Mouse (Mus musculus): ENCODE measurements at regions not wholly inside any gene's neighbourhood (a gene's known extent, or its start where the extent isn't known, plus 50 kb on each side); places are given as distances from the start of the nearest gene placed in this dataset.

DNA sequence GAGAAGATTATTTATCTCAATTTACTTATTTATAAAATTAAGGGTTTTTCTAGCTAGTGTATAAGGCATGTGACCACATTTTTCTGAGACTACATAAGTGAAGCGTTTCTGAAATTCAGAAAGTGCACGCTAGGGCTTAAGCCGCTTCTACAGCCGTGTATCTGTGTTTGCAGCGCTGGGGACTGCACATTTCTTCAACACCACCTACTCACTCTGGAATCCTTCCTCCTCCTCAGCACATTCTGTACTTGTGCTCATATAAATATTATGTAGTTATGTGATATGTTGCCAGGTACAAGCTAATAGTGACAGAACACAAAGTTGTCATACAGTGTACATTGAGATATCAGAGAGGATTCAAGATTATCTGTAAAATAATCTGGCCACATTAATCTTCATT is 251.0 kb upstream of the Slc30a5 start:
- no peak for ATAC-seq (replicated peaks; ENCODE audit: low read depth, poor library complexity, severe bottlenecking)

- no peak for ATAC-seq (replicated peaks; ENCODE audit: low read depth, poor library complexity, severe bottlenecking)
These were observed 250.2 kb upstream of the Slc30a5 start for GRCm38 (mm10) chr13:101083416-101083815.

DNA sequence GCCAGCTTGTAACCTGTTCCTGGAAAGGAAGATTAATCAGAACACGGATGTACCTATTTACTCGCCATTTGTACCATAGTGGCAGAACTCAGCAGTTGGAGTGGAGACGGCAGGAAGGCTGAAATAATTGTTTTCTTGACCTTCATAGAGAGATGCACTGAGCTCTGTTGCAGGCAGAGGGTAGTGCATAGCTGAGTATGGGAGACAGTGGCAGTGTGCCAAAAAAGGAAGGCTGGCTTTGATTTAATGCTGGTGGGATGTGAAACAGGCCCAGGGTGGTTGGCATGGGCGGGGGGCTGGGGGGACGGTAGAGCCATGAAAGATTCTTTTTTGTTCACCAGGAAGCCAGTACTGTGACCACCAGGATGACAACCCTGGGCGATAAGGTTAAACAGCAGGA is 235.3 kb upstream of the Slc30a5 start:
- ATAC-seq (replicated peaks; ENCODE audit: low read depth, poor library complexity, severe bottlenecking): no peak

GRCm38 (mm10) chr13:101062582-101062981 is 229.4 kb upstream of the Slc30a5 start:
- ATAC-seq (replicated peaks; ENCODE audit: low read depth, poor library complexity, severe bottlenecking): no peak

DNA sequence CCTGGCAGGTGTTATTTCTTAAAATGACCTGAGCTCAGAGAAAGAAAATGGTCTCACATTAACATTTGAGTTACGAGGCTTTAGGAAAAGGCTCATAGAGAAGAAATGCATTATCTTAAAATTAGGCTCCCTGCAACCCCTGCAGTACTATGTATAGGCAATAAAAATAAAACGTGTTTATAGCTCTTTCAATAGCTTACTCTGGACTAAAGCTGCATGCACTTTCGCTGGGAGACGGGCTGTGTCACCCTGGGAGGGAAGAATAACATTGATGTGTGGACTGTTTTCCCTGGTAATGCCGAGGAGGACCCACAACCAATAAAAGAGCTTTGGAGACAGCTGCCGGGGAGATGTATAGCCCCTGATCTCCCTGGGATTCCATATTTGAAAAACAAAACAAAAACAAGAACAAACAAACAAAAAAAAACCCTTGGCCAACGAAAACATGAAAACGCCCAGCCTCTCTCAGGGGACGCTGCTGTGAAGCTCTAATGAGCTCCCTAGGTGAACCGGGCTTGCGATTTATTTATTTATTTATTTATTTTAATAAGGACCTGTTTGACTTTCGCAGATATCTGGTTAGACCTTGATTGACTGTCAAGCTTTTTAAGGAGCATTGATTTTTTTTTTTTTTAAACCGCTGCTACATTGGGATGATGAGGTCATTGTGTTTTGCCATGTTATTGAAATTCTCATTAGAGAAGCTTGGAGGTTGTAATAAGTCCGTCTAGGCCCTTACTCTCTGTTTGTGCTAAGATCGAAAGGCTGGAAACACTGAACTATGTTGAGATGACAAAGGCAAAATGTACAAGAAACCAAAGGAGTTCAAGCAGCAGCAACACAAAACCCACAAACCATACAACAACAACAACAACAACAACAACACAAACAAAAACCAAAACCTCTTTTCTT is 228.3 kb upstream of the Slc30a5 start:
- no peak for ATAC-seq (replicated peaks; ENCODE audit: low read depth, poor library complexity, severe bottlenecking)

DNA sequence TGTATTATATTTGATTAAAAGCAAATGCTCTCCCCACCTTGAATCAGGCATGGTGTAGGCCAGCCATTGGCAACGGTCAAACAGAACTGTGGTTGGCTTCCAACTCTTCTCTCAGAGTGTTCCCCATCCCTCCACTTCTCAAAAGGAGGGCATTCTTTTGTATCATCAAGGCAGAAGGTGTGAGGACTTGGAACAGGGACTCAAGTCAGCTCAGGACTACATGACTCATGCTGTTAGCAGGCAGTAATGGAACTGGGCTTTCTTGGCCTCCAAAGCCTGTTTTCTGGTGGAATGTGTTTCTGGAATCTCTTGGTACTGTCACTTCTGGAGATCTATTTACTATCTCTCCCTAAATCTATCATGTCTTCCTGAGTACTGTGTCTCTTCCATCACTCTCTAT is 216.3 kb upstream of the Slc30a5 start:
- ATAC-seq (replicated peaks; ENCODE audit: low read depth, poor library complexity, severe bottlenecking): no peak

- 0 out of 2 replicates have a peak, but pooled peaks have one; percentile 45 for ATAC-seq (replicated peaks; ENCODE audit: low read depth, poor library complexity, severe bottlenecking)
These were observed 199.4 kb upstream of the Slc30a5 start for GRCm38 (mm10) chr13:101032594-101032993.

- no peak for ATAC-seq (replicated peaks; ENCODE audit: low read depth, poor library complexity, severe bottlenecking)
These were observed 192.8 kb upstream of the Slc30a5 start for GRCm38 (mm10) chr13:101026043-101026442.

DNA sequence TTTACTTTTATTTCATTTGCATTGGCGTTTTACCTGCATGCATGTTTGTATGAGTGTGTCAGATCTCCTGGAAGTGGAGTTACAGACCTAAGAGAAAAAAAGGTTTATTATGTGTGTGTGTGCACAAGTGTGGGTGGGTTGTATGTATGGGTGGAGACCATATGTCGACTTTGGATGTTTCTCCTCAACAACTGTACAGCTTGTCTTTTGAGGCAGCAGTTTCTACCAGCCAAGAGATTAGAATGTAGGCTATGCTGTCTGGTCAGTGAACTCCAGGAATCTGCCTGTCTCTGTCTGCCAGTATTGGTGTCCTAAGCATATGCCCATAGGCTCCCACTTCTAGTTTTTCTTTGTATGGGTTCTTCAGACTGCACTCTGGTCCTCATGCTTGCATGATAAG is 192.3 kb upstream of the Slc30a5 start:
- no peak for ATAC-seq (replicated peaks; ENCODE audit: low read depth, poor library complexity, severe bottlenecking)

DNA sequence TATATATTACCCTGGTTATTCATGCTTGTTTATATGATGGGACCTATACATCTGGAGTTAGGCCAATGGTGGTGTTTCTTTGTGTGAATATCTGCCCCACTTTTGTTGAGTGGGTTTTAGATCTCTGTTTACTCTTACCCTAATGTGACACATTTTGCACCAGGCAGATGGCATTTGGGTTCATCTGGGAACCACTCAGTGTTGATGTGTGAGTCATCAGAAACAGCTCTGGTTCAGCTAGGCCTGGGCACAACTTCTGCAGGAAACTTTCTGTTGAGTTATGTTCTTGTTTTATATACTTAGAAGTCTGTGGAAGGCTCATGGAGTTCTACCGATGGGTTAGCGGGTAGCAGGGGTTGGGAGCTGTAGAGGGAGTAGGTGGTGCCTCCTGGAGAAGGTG is 191.7 kb upstream of the Slc30a5 start:
- ATAC-seq (replicated peaks; ENCODE audit: low read depth, poor library complexity, severe bottlenecking): no peak

GRCm38 (mm10) chr13:101019272-101019676 is 186.0 kb upstream of the Slc30a5 start:
- ATAC-seq (replicated peaks; ENCODE audit: low read depth, poor library complexity, severe bottlenecking): no peak

GRCm38 (mm10) chr13:101017041-101017440 is 183.8 kb upstream of the Slc30a5 start:
- ATAC-seq (replicated peaks; ENCODE audit: low read depth, poor library complexity, severe bottlenecking): no peak

- ATAC-seq (replicated peaks; ENCODE audit: low read depth, poor library complexity, severe bottlenecking): no peak
These were observed 183.0 kb upstream of the Slc30a5 start for GRCm38 (mm10) chr13:101016181-101016580.

DNA sequence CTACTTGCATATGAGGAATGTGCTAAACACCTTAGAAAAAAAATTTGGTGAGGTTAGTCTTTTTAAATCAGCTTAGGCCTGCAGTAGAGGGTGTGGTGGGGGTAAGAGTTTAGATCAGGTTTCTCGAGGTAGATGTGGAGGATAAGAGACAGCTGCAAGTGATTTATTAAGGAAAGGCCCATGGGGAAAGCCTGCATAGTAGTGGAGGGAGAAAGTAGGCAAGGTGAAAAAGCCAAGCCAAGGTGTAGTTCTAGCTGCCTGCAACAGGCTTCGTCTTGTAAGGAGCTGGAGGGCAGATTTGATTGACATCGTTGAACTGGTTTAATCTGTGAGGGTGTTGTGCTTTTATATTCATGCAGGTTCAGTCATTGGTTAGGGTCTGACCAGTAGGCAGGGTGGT is 182.2 kb upstream of the Slc30a5 start:
- ATAC-seq (replicated peaks; ENCODE audit: low read depth, poor library complexity, severe bottlenecking): no peak

DNA sequence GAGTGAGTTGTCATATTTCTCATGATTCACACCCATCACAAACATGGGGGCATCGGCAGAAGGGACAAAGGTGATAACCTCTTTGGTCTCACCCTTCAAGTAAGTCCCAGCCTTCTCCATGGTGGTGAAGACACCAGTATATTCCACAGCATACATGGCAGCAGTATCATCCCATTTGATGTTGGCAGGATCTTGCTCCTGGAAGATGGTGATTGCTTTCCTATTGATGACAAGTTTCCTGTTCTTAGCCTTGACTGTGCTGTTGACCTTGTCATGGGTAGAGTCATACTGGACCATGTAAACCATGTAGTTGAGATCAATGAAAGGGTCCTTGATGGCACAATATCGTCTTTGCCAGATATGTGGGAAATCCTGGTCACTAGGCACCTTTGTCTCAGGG is 180.4 kb upstream of the Slc30a5 start:
- ATAC-seq (replicated peaks; ENCODE audit: low read depth, poor library complexity, severe bottlenecking): no peak

DNA sequence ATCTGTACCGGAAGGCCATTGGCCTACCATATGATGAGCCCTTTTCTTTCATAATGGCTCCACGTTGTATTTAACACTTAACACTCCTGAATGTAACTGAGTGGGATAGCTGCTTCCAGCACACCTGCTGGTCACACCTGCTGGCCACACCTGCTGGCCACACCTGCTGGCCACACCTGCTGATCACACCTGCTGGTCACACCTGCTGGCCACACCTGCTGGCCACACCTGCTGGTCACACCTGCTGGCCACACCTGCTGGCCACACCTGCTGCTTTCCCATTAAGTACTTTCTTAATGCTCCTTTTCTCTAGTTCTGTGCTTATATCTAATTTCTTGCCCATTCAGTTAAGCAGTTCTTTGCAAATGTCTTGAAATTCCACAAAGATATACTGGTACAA is 157.4 kb upstream of the Slc30a5 start:
- ATAC-seq (replicated peaks; ENCODE audit: low read depth, poor library complexity, severe bottlenecking): no peak

DNA sequence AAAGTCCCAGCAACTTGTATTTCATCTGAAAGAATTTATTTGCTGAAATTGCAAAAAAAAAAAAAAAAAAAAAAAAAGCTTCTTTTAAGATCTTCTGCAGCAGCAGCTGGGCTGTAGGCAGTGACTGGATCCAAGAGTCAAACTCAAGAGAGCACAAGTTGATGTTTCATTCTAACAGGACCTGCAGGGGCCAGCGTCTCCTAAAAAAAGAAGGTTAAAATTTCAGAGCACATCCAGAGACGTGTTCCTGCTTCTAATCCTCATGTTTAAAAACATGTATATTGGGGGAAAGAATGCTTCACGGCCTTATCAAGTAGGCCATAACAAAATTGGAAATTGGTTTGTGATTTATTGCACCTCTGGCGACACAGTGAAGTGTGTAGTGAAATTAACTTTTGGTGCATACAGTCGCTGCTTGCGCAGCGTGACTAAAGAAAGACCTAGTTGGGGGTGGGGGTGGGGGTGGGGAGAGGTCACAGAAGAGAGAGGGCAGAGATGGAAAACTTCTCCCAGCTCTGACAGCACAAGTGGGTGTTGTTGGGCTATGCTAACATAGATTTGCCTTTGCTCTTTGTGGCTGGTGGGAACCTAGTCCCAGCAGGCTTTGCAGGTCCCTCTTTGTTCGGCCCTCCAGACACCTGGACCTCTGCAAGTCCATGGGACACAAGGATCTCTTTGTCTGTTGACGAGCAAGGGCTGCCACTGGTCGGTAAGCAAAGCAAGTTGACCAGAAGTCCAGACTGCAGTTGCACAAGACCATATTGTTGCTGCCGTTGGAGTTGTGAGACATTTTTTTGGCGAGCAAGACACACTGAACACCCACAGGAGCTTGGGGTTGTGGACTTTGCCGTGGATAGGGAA is 155.7 kb upstream of the Slc30a5 start:
- no peak for ATAC-seq (replicated peaks; ENCODE audit: low read depth, poor library complexity, severe bottlenecking)

GRCm38 (mm10) chr13:100988116-100988515 is 154.9 kb upstream of the Slc30a5 start:
- ATAC-seq (replicated peaks; ENCODE audit: low read depth, poor library complexity, severe bottlenecking): no peak

GRCm38 (mm10) chr13:100975741-100976140 is 142.5 kb upstream of the Slc30a5 start:
- no peak for ATAC-seq (replicated peaks; ENCODE audit: low read depth, poor library complexity, severe bottlenecking)

GRCm38 (mm10) chr13:100971080-100972017 is 138.1 kb upstream of the Slc30a5 start:
- no peak for ATAC-seq (replicated peaks; ENCODE audit: low read depth, poor library complexity, severe bottlenecking)

Data from common myeloid progenitor, adult 5-6 weeks (primary cell).